Mouse (Mus musculus) layer of hippocampus, adult 2 months (tissue): ENCODE results near the gene Itpr1. TPM values are rescaled to one million over a fixed set of nuclear protein-coding genes. Genes with fewer than 3 reads are reported as not detected.

Experiments
- DNase-seq, 2 experiments: peaks; one replicate each; pipeline ENCODE4 v3.0.0; 2022; ENCODE audit warnings: low spot score in 2 of 2
- H3K27ac ChIP-seq: fragments of 200-600 bp; 2 replicates; pipeline ENCODE4 v1.8.1; 2022
- H3K4me3 ChIP-seq: fragments of 200-600 bp; 2 replicates; pipeline ENCODE4 v1.8.1; 2022; ENCODE audit warnings: mild to moderate bottlenecking
- CTCF ChIP-seq: fragments of 200-600 bp; conservative IDR thresholded peaks from 2 replicates; pipeline ENCODE4 v1.8.1; 2022; ENCODE audit warnings: antibody characterized with exemption, mild to moderate bottlenecking, moderate library complexity
- total RNA-seq, 2 experiments: library from RNA; stranded (reverse); gene quantifications; 2 replicates each; pipeline ENCODE4 v1.2.3; 2021

Gene Itpr1
- total RNA-seq, 2 experiments from 2014 or later: 317 to 337 TPM

DNA sequence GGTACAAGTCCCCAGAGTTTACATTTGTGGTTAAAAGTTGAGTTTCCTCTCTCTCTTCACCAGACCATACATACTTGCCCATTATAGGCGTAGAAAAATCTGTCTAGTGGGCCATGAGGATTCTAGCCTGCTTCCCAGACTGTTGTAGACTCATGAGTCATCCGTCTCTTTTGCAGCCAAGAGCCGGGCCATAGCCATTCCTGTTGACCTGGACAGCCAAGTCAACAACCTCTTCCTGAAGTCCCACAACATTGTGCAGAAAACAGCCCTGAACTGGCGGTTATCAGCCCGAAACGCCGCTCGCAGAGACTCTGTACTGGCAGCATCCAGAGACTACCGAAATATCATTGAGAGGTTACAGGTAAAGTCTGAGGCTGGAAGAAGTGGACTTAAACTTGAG is 200.7 kb downstream of the Itpr1 start:
- H3K27ac ChIP-seq: no peak overlapping the region
- no peak overlapping the region for H3K4me3 ChIP-seq
- no peak for TF ChIP-seq CTCF
- no peak for DNase-seq

DNA sequence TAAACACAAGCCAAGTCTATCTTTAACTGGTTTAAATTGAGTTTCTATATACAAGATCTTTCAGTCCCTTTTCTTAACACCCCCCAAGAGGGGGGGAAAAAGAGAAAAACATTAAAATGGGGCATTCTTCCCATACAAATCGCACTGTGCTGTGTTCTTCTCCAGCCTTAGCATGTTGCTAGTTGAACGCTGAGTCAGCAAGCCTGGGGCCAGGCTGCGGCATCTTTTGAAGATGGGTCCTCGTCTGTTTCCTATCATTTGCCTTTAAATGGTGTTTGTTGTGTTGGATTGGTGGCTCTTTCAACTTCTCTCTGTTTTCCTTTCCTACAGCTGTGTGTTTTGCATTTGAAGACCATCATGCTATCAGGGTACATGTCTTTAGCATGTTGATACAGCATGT is 203.0 kb downstream of the Itpr1 start:
- no peak overlapping the region for H3K27ac ChIP-seq
- TF ChIP-seq CTCF: no peak
- no peak for DNase-seq
- H3K4me3 ChIP-seq: no peak overlapping the region

DNA sequence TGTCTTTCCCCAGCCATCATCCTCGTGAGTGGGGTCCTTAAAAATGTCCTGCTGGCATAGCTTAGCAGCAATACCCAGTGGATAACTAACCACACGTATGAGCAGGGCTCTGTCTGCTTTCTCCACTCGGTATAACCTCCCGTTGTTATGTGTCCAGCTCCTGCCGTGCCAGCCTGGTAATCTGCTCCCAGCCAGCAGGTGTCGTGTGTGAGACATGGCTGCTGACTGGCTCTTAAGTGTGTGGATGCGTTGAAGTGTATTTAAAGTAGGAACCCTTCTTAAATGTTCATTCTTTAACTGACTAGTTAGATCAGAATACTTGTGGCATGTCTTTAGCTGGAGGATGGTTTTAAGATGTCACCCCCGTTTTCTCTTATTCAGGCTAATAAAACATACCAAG is 204.6 kb downstream of the Itpr1 start:
- peak; percentile 57 to 63 for DNase-seq
- Histone ChIP-seq H3K27ac (no peak overlapping the region), H3K4me3 (no peak overlapping the region)
- TF ChIP-seq CTCF: peak; percentile 95

DNA sequence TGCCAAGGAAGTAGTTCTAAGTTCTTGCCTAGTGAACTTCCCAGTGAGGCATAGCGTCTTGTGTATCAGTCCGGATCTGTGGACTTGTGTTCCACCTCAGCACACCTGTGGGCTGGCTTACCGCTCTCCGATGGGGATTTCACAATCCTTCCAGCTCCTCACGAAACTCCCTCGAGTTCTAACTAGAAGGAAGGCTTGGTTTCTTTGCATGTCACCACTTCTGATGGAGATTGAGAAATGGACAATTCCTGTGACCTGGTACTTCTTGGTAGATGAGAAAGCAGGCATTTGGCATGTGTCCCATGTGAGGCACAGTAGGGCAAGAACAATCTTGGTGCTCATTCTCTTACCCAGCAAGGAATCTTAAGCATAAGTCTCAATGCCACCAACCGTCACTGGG is 205.3 kb downstream of the Itpr1 start:
- DNase-seq: no peak
- H3K27ac ChIP-seq: no peak overlapping the region
- H3K4me3 ChIP-seq: no peak overlapping the region
- TF ChIP-seq CTCF: no peak

- Histone ChIP-seq H3K4me3 (no peak overlapping the region), H3K27ac (peak overlapping the region; percentile 94)
- peak in 1 of 2 experiments; percentile 11 for DNase-seq
- TF ChIP-seq CTCF: no peak
These were observed 212.1 kb downstream of the Itpr1 start for GRCm38 (mm10) chr6:108424749-108425584.

DNA sequence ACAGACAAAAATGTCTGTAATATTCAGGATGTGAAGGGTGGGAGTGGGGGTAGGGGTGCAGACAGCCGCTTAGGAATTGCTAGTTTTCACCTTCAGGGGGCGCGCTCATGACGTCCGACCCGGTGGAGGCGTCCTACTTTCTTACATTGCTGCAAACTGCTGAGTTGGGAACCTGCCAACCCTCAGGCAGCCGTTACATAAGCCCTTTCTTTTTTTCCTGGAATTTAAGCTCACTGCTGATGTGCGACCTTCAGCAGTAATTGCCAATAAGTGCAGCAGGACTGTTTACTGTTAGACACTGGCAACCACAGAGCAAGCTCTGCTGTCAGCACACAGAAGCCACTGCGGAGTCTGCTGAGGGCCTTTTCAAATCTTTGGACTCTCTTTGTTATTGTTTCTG is 213.9 kb downstream of the Itpr1 start:
- H3K4me3 ChIP-seq: peak overlapping the region; percentile 20; the same call in 1 of the 2 replicates
- peak; percentile 90 for TF ChIP-seq CTCF

DNA sequence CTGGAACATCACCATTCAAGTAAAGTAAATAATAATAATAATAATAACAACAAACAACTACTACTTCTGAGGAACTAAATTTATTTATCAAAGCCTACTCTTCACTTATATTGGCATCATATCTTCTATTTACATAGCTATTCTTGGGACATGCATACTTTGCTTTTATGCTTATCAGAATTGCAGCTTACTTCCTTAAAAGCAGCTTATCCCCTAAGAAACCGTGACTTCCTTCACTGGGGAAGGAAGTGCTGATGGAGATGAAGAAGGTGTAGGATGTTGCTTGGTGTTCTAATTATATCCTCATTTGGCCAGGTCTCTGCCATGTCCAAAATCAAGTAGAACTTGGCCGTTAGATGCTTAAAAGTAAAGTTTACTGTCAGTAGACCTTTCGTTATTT is 215.5 kb downstream of the Itpr1 start:
- no peak for DNase-seq

More for the DNA sequence above, 213.9 kb downstream of the Itpr1 start:
- peak overlapping the region; percentile 94 for H3K27ac ChIP-seq
- DNase-seq: peak; percentile 90 to 93

DNA sequence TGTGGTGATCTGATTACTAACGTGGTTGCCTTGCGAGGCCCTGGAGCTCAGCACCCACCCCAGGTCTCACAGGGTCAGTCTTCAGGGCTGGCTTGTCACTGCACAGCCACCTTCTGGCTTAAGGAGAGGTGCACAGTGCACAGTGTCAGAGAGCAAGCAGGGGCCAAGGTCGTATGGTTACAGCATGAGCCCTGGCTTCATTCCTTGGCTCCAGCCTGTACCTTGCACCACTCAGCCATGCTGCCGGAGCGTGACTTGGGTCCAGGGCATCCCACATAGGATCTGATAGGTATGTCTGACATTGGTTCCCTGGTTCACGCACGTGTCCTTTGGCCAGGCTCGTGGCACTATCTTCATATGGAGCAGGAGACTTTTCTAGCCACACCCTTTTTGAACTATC is 217.1 kb downstream of the Itpr1 start:
- DNase-seq: no peak
- no peak overlapping the region for H3K27ac ChIP-seq
- no peak for TF ChIP-seq CTCF
- no peak overlapping the region for H3K4me3 ChIP-seq

More for the DNA sequence above, 215.5 kb downstream of the Itpr1 start:
- no peak for TF ChIP-seq CTCF
- Histone ChIP-seq H3K27ac (no peak overlapping the region), H3K4me3 (no peak overlapping the region)

DNA sequence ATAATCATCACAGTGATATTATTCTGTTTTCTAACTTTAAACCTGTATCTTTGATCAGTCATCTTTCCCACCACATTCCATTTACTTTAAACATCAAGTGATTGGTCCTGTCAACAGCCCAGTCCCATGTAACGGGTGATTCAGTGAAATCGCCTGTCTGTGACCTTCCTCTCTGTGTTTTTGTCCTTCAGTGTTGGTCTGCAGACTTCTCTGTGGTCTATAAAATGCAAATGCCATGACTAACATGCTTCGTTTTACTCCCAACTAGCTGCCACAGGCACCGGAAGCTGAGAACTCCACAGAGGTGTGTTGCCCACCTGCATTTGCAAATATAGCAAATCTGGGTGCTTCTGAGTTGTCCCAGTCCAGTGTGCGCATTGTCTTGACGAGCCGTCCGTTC is 218.3 kb downstream of the Itpr1 start:
- no peak for DNase-seq
- Histone ChIP-seq H3K4me3 (no peak overlapping the region), H3K27ac (no peak overlapping the region)
- no peak for TF ChIP-seq CTCF

GRCm38 (mm10) chr6:108432836-108433235 is 219.9 kb downstream of the Itpr1 start:
- Histone ChIP-seq H3K4me3 (no peak overlapping the region), H3K27ac (no peak overlapping the region)
- no peak for DNase-seq
- no peak for TF ChIP-seq CTCF

- Histone ChIP-seq H3K27ac (peak overlapping the region; percentile 88), H3K4me3 (no peak overlapping the region)
- TF ChIP-seq CTCF: no peak
- DNase-seq: no peak
These were observed 221.9 kb downstream of the Itpr1 start for GRCm38 (mm10) chr6:108434816-108435215.

DNA sequence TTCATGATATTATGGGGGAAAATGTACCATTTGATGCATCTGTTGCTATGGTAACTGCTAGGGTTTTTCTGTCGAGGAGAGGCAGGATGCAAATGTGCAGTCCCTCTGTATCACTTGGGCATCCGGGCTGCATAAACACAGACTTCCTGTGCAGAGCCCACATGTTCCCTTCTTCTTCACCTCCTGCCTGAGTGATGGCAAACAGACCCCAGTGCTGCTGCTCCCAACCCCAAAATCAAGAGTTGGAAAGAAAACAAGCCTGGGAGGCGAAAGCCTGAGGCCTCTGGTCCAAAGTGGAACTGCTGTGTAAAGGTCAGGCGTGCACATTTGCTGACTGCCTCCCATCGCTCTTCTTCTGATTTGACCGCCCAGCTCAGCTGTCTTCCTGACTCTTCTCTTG is 222.6 kb downstream of the Itpr1 start:
- DNase-seq: peak in 1 of 2 experiments; percentile 71
- Histone ChIP-seq H3K27ac (peak overlapping the region; percentile 88), H3K4me3 (no peak overlapping the region)
- no peak for TF ChIP-seq CTCF

GRCm38 (mm10) chr6:108436608-108437007 is 223.7 kb downstream of the Itpr1 start:
- no peak for TF ChIP-seq CTCF
- Histone ChIP-seq H3K4me3 (no peak overlapping the region), H3K27ac (peak overlapping the region; percentile 88)
- no peak for DNase-seq

GRCm38 (mm10) chr6:108441290-108441689 is 228.4 kb downstream of the Itpr1 start:
- TF ChIP-seq CTCF: peak; percentile 65
- no peak overlapping the region for H3K4me3 ChIP-seq
- no peak overlapping the region for H3K27ac ChIP-seq
- DNase-seq: no peak
